Mouse (Mus musculus): ENCODE results near the gene Per3.

DNA sequence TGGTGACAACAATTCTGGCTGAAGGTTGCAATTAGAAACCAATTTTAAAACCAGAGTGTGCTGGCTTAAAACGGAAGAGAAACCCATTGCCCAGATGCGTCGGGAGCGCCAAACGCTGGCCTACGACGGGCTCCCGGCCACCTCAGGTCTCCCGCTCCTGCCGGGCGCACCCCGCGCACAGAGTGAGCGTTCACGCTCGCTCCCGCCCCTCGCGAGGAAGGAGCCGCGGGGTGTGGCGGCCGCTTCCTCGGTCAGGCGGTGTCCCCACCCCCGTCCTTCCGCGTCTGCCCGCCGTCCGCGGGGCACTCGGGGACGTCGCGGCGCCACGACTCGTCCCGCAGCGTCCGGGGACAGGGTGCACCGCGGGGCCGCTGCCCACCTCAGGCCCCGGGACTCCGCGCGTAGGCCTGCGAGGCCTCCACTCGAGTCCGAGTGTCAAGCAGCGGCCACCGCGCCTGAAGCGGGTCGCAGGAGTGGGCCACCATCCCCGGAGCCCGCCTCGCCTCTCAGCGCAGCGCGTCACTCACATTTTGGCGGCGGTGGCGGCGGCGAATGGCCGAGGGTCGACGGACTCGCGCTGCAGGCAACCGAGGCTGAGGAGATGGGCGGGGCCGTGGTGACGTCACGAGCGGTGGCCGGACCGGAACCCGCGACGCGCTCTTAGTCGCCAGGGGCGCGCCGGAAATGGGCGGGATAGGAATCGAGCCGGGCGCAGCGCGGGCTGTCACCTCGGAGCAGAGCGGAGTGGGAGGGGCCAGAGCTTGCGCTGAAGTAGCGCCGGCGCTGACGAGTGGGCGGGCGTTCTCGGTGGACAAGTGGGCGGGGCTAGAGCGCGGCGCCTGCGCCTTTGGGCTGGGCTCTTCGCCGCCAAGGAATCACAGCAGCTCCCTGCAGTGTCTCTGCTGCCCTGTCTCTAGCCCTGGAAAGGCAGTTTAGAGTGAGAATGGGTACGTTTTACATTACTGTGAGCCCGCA is 13.2 kb upstream of the Per3 start, which contains the start of gene Vamp3:
- TF ChIP-seq POLR2A (IDR thresholded peaks at IDR 0.05; ENCODE audit: low read depth, low read length) (peak; percentile 97), CTCF (IDR thresholded peaks at IDR 0.05; ENCODE audit: borderline replicate concordance, insufficient read depth, low read length) (no peak)
